Mouse (Mus musculus) cerebellum, postnatal 4 days (tissue): ENCODE measurements at regions not wholly inside any gene's neighbourhood (a gene's known extent, or its start where the extent isn't known, plus 50 kb on each side); places are given as distances from the start of the nearest gene placed in this dataset.
A peak's percentile ranks its signal among the peaks of the same experiment; 100 is the strongest.
"Not testable (repeated sequence)": the region's sequence is repeated elsewhere in the genome, so short reads cannot be mapped to it uniquely, and the experiment has no call there.

Source experiments
- DNase-seq, 2 experiments: peaks; one replicate each; pipeline ENCODE4 v3.0.0; 2022; ENCODE audit warnings: low spot score in 2 of 2, mixed read lengths in 1 of 2

DNA sequence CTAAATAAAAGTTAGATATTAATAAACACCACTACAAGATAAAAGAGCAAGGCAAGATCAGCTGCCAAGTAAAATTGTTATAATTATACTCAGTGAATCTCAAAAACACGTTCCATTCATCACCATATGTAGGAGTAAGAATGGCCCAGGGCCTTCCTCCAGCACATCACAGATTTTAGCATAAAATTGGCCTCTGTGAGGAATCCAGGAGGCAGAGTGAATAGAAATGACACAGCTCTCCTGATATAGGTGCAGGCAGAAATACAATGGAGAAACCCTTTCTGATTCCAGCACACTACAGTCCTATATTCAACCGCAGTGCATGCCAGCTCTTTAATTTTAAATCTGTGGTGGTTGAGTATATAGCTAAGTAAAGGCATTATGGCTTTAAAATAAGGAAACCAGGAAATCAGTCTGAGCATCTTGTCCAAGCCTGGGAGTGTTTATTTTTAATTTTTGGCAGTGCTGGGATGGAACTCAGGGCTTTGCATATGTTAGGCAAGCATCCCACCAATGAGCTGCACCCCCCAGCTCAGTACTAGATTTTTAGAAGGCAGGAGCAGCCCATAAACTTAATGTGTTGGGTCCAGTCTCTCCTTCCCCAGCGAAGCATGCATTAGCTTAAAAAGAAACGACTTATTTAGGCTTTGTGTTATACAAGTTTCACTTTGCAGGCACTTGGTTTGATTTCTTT, 158.3 kb upstream of the Ptprz1 start:
- DNase-seq = no peak

DNA sequence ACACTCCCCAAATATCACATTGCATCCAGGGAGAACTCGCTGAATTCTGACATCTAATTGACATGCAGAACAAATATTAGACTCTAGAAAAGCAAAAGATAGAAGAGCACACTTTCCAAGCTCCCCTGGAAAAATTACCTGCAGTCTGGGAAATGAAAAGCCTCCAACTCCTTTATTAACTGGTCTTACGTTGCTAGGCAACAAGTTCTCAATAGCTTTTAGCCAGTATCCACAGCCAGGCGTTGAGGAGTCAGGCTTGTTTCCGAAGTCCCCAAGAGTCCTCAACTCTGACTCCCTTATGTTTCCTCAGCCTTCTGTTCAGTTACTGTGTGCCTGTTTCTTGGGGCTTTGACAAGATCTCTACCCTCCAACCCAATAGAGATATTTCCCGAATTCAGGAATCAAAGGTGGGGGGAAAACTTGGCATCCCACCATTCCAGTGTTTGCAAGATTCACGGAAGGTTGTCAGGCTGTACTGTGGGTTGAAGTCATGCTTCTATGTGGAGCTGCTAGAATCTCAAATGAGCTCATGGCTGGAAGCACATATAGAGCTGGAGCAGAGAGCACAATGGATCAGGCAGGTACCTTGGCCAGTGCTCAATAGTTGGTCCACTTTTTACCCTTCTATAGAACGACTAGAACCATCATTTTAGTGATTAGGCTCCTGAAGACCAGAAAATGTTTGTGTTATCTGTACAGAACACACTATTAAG, 159.0 kb upstream of the Ptprz1 start:
- DNase-seq = no peak

DNA sequence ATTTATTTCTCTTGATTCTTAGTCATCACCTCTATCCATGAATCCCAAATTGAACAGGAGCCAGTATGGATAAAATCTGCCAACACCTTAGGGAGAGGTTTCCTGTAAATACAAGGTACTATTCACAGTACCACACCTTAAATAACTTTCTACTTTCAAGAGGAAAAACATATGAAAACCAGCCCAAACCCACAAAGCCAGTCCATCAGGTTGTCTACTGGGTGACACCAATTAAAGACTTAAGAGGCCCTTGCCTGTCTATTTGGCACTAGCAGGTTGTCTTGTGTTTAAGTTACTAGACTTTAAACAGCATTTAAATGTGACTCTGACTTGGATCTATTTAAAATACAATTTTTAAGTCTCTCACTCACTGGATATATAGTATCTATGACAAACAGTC, 177.1 kb upstream of the Ptprz1 start:
- DNase-seq = no peak

DNA sequence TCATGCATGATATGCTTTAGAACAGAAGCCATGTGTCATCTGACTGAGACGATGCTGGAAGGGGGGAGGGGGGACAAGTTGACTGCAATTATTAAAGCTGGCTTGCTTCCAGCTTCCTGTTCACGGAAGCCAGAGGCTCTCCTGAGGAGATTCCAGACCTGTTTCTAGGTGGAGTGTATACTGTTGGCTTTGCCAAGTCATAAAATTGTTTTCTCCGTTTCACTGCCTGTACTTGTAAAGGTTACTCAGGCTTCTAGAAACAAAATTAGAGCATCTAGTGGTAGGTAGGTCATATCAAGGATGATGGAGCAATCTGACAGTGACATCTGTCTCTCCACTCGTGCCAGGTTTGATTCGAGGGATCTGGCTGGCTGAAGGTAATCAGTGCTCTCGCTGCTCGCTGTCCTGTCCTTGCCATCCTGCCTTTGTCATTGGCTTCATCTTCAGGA, 186.6 kb upstream of the Ptprz1 start:
- peak in 1 of 2 experiments; percentile 55 for DNase-seq

DNA sequence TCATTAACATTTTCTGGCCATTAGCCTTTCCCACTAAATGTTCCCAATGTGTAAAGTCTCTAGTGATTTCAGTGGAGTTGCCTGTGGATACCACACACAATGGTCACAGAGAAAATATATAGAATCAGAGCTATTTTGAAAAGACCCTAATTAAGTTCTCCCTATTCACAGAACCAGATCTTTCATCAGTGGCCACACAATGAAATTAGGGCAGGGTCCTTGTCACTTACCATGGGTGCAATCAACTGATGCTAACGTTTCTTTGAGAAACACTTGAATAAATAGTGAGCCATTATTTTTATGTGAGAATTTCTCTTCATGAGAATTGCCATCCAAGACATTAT, 200.7 kb upstream of the Ptprz1 start:
- no peak for DNase-seq

DNA sequence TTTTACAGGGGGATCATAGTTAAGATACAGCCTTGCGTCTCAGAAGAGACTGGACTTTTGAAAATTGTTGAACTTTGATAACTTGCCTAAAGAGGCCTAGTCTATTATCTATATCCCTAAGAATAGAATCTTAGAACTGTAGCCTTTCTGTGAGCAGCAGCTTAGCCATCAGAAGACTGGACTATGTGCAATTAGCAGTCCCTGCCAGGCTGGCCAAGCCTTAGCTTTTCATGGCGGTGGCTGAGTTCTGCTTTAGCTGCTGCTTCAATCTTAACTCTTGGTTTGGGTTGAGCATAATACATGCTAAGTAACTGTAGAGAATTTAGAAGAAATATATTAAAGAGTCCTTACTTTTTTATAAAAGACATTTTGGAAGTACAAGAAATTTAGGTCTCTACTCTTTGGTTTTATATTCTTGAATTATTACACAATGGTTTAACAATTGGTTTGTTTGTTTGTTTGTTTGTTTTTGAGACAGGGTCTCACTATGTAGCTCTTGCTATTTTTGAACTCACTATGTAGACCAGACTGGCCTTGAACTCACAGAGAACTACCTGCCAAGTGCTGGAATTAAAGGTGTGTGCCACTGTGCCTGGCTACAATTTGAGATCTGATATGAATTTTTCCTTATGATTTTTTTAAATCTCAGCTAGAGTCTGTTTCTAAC, 201.2 kb upstream of the Ptprz1 start:
- DNase-seq = no peak

DNA sequence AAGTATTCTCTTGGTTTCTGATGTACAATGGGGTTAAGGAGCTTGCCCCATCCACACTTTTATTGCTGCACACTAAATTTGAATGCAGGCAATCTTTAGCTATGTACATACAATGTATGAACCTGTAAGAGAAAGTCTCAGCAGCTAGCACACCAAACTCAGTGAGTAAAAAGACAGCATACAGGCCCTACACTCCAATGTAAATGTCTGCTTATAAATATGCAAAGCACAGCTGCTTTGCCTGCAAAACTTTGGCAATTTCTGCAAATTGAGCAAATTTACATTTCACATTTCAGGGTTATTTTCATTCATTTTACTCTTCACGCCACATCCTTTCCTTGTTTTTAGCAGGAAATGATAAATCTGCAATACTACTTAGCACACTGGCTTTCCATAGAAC, 203.8 kb upstream of the Ptprz1 start:
- no peak for DNase-seq

DNA sequence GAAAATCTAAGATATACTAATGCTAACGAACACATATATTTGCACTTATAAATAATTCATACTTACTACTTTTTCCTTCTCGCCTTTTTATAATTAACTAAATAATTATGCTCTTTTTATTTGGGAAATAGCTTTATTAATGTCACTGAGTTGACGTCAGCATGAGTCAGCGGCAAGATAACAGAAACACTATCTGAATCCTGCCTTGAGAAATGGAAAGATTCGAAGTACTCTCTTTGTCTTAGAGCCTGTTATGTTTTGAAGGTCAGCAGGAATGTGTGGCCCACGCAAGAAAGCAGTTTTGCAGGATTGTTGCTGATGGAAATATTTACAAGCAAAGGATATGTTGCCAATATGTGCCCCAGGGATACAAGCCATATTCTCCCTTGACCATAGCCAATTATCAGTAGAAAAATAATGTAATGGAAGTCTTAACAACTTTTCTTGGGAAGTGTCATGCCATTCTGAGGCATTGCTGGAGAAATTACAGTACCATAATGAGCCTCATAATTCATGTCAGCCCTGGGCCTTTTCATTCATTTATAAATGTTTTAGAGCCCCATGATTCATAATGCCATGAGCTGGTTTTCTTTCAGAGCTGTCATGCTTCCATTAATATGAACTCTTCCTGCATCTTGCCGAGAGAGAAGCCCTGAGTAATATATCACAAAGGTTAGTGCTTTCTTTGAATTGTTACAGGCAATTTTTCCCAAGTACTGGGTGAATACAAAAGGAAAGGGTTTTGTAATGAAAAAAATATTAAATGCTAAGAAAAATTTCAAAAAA, 206.9 kb upstream of the Ptprz1 start:
- DNase-seq = no peak

DNA sequence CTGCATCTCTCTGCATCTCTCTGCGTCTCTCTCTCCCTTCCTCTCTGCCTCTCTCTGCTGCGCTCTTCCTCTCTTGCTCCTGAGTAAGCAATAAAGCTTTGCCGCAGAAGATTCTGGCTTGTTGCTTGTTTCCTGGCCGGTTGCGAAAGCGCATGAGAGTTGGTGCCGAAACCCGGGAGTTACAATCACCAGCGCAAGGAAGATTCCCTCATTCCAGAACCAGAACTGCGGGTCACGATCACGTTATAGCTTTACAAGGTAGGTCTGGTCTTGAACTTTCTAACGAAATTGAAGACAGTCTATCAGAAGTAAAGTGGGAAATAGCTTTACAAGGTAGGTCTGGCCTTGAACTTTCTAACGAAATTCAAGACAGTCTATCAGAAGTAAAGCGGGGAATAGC, 217.9 kb upstream of the Ptprz1 start:
- DNase-seq = not testable (repeated sequence)

DNA sequence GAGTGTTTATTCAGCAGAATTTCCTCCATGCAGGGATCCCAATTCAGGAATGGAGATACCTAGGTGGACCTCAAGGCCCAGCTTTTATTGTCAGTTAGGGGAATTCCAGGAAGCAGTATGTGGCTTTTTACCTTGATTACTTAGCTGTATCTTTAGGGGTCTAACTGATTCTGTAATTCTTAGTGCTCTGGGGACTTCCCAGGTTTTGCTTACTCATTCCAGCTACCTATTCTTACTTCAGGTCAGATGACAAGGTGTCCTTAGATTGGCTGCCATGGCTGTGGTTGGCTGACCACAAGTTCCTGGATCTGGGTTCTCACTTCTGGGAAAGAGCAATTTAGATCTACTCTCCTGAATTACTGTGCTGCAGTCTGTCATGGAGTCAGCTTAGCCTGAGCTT, 235.2 kb upstream of the Ptprz1 start:
- no peak for DNase-seq

DNA sequence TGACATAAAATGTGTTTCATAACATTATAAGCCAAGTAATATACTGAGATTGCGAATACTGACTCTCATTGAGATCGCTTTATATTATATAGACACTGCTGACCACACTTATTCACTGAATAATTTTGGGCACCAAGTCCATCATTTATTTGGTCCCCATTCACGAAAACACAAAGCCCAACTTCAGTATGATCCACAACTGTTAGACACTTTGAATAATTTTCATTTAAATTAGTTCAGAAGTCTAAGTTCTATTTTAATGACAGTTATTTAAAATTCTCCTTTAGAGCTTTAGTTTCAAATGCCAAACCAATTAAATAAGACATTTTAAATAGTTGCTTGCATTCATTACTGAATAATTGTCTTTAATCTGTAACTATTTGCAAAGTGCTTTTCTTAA, 240.2 kb upstream of the Ptprz1 start:
- no peak for DNase-seq

DNA sequence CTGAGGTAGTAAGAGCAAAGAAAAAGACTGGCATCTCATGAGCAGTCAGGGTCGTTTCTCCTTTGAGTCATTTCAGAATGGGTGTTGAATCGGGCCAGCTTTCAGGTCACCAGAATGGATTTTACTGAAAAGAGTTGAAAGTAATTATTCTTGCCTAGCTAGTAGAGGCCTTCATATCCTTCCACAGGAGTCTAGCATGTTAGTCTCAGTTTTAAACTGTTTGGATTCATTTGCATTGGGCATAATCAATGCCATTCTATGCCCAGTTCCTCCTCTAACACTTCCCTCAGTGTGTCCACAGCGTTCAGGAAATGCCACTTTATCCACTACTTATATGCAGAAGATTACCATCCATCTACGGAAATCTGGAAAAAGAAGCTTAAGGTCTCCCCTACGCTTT, 240.6 kb upstream of the Ptprz1 start:
- no peak for DNase-seq

DNA sequence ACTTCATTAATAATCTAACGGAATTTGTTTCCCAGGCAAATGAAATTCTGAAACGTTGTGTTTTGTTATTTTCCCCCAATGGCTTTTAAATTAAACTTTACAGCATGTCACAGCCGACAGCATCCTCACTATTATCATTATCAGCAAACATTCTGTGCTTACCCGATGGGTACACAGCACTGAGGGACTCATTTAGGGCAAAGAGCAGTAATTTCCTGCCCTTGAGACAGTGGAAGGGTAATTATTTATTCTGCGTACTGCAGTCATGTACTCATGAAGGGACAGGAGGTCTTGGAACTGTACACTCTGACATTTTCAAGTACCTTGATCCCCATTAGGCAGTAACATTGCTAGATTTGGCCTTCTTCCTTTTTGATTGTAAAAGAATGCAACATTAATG, 235.5 kb upstream of the Fam3c start:
- DNase-seq = no peak

DNA sequence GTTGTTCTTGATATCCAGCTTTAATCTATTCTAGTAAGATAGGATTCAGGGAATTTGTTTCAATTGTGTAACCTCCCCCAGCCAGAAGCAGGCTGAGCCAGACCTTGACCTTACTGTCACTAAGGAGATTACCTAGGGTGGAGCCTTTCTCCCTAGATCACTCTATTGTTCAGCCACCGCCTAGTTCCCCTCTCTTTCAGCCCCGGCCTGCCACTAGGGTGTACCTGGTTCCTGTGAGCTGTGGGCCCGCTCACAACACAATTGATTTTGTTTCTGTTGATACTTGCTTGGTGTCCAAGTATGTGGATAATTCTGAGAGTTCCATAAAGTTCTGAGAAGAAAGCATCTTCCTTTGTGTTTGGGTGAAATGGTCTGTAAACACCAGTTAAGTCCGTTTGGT, 228.8 kb upstream of the Fam3c start:
- no peak for DNase-seq

DNA sequence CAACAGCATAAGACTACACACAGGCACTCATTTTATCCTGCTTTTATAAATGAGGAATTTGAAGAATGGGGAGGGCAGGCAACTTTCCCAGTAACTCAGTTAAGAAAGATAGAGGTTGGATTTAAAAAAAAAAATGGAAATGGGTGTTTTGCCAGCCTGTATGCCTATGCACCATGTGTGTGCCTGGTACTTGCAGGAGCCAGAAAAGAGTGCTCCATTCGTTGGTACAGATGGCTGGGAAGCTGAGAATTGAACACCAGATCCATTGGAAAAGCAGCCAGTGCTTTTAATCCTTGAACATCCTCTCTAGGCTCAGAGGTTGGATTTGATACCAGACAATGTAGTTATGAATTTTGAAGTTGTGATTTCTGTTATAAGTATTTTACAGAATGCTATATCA, 216.9 kb upstream of the Fam3c start:
- no peak for DNase-seq

DNA sequence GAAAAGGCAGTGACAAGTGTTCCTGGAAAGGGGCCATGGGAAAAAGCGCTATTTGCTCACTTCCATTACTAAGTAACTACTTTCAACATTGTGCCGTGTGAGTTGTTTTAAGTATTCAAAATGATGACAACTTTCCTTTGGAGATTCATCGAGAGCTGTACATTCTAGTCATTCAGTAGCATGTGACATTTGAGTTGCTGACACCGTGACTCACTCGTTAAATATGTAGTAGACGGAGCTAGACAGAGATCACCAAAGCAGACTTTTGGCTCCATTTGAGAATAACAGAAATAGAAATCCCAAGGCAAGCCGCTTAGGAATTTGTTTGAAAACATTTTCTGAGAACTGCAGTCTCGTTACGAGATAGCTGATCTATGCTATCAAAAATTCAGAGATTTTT, 211.8 kb upstream of the Fam3c start:
- DNase-seq = no peak

DNA sequence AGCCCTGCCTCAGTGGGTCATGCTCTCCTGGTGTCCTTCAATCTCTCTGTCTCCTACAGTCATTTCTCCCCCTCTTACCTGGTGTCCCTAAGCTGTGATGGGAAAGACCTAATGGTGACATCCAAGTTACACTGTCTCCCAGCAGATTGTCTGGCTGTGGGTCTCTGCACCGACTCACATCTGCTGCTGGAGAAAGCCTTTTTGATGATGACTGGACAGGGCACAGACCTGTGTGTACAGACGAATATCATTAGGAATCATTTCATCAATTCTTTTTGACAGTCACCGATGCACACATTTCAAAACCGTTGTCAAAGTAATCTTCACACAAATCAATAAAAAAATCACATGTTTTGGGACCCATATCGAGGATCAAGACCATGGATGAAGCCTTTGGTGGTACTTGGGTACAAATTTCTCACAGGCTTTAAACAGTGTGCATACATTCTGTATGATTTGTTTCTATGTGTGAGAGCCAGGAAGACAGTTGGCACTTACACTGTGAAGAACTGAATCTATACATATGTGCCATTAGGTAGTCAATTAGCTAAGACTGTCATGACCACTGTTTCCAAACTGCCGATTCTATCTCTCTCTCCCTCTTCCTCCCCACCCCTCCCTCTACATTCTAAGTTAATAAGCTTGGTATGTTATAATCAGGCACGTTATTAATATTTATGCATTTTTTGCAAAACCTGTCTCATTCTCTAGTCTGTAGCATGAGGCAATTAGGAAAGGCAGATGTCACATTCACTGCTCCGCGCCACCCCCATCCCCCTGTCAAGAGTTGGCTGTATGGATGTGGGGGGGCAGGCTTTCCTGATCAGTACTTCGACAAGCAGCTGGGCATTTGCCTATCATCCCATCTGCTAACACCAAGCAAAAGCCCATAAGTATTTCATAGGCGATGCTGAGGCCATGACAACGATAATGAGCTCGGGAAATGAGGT, 192.5 kb upstream of the Fam3c start:
- DNase-seq = no peak

DNA sequence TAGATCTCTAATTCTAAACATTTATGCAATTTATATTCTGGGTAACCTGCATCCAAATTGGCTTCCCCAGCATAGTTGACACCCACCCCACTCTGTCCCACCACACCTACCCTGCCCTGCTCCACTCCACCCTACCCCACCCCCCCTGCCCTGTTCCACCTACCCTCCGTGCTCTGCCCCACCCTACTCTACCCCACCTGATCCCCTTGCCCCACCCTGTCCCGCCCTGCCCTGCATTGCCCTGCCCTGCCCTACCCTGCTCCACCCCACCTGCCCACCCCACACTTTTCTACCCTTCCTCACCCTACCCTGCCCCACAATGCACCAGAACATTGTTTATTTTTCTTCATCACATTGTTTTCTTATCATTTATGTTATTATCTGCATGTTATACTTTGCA, 185.6 kb upstream of the Fam3c start:
- DNase-seq = no peak

DNA sequence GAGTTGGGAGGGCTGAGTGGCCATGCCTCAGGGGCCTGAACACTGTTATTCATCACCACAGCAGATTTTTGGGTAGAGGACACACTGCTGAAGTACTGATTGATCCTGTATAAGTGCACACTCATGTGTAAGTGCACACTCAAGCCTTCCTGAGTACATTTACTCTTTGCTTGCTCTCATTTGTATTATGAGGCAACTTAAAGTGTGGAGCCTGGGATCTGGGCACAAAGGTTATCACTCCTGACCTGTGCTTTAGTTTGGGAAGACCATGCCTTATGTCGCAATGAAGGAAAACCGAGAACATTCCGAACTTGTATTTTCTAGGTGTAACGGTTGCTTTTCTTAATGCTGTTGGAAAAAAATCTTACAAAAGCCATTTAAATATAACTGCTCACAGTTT, 182.2 kb upstream of the Fam3c start:
- DNase-seq = no peak

DNA sequence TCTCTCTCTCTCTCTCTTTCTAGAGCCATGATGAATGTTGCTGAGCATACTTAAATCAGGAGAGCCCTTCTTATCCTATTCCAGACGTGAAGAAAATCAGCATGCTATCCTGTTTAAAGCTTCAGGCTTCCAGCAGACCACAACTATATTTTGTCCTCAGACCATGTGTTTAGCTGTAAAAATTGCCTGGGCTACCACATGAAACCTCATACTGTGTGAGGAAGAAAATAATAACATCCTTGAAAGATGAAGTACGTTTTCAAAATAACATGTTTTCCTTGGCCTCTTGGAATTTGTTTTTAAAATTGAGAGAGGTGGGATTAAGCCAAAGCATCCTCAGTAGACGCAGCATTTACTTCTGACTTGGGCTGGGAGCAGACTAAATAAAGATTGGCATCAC, 168.3 kb upstream of the Fam3c start:
- DNase-seq = no peak

DNA sequence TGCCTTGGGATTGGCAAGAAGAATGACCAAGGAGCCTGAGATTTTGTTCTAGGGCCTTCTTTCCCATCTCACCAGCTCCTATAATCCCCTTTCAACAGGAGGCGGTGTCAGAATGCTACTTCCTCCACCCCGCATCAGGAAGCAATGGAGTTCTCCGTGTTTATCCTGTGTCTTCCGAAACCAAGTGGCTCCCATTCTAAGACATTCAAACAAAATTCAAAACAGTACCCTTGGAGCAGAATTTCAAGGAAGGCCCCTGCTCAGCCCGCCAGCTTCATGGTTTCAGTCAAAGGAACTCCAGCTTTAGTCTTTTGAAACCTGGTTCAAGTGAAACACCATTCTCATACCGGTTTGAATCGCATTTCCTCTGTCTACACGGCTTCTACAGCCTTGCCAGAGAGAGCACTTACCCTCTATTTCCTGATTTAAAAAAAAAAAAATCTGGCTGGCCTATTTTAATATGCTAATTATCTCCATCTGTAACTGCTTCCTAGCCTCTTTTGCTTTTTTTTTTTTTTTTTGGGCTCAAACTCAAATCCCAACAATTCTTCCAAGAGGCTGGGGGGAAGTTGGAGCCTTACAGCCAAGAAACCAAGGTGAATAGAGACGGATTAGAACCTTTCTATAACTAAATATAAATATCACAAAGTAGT, 167.7 kb upstream of the Fam3c start:
- no peak for DNase-seq
